Mouse (Mus musculus): ENCODE results near the gene Arhgef6. TPM values are rescaled to one million over a fixed set of nuclear protein-coding genes. Genes with fewer than 3 reads are reported as not detected.

Gene Arhgef6
- total RNA-seq (2023), result 102 to 125 TPM (median 115 TPM) in 4 replicates

DNA sequence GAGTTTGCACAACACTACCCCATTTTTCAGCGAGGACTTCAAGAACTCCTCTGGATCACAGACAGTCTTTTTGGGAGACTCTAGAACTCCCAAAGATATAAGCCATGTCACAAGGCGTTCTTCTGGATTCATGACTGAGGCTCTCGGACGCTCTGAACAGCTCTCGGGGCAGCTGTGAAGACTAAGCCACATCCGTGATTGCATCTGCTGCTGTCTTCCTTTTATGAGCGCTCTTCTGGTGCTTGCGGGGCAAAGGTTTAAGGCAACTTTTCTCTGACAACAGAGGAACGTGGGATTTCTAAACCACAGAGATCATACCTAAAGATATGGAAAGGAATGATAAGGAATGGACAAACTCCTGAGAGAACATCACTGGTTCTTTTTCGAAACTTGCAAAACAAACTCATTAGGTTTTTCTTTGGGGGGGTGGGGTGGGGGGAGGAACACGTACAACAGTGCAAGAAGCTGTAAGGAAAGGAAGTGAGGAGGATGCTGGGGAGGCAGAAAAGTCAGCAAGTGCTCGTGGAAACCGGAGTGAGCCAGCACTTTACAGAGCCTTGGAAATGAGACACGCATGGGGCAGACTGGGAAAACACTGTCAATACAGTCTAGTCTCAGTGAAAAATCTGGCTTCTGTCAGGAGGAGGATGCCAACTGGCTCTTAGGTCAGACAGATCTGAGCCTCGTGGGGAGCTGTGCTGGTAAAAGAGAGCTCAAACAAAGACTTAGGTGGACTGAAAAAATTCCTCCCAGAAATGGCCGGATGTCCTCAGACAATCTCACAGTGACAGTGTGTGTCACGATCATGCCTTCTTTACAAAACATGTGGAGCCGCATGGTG lies at the start of gene Arhgef6:
Gene Arhgef6, minus strand, starts transcription at position 359 of the 841 bp plus-strand sequence.

DNA sequence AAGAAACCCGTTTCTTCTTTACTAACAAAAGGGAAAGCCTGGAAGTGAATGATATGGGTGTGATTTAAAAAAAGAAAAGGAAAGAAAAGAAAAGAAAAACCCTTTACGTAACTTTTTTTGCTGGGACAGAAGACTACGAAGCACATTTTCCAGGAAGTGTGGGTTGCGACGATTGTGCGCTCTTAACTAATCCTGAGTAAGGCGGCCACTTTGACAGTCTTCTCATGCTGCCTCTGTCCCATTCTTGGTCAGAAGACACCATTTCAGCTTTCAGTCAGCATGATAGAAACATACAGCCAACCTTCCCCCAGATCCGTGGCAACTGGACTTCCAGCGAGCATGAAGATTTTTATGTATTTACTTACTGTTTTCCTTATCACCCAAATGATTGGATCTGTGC lies 126.7 kb downstream of the Arhgef6 start, which contains the start of gene Cd40lg:
Gene Cd40lg, plus strand, starts transcription at position 268 of the 400 bp plus-strand sequence.

Other genes starting within 250 kb of the Arhgef6 start
- gene Cd40lg, start 126.6 kb downstream of the Arhgef6 start, total RNA-seq (2023), result not detected in 4 replicates
- 60.5 to 70.5 TPM (median 62.4 TPM) in 4 replicates for gene Rbmx, start 54.3 kb upstream of the Arhgef6 start, total RNA-seq (2023)
- not detected in 4 replicates for gene Gm364, start 70.4 kb upstream of the Arhgef6 start, total RNA-seq (2023)
- not detected in 4 replicates for gene Gpr101, start 165.0 kb upstream of the Arhgef6 start, total RNA-seq (2023)

Data from B cell, adult 62 days (primary cell).